Mouse (Mus musculus) embryonic facial prominence, embryonic 14.5 days (tissue): ENCODE results near the gene Slc9a2. TPM values are rescaled to one million over a fixed set of nuclear protein-coding genes. Genes with fewer than 3 reads are reported as not detected.

Experiments
- ATAC-seq: fragments of 200-750 bp; cut with Nextera tagmentation; 2 replicates; pipeline ENCODE4 v1.8.0; 2017; ENCODE audit warnings: low read depth, moderate number of reproducible peaks, moderate TSS enrichment
- DNase-seq: peaks from one replicate; pipeline ENCODE4 v3.0.0-alpha.2; 2015; ENCODE audit warnings: low spot score
- H3K27ac ChIP-seq: fragments of 300-500 bp; sonication (generic); replicated peaks from 2 replicates; pipeline ENCODE4 v1.5.1; 2014; ENCODE audit warnings: low read depth, mild to moderate bottlenecking, low read length, moderate library complexity
- H3K27me3 ChIP-seq: fragments of 300-500 bp; sonication (generic); replicated peaks from 2 replicates; pipeline ENCODE4 v1.6.1; 2014; ENCODE audit warnings: low read length; ENCODE audit not compliant: control insufficient read depth, insufficient read depth
- H3K36me3 ChIP-seq: fragments of 300-500 bp; sonication (generic); 2 replicates; pipeline ENCODE4 v1.6.1; 2014; ENCODE audit warnings: low read length, mixed read lengths; ENCODE audit not compliant: control insufficient read depth, insufficient read depth
- H3K4me1 ChIP-seq: fragments of 300-500 bp; sonication (generic); 2 replicates; pipeline ENCODE4 v1.6.1; 2014; ENCODE audit warnings: antibody characterized with exemption, low read length; ENCODE audit not compliant: control insufficient read depth, insufficient read depth
- H3K4me2 ChIP-seq: fragments of 300-500 bp; sonication (generic); 2 replicates; pipeline ENCODE4 v1.6.1; 2014; ENCODE audit warnings: low read depth, mild to moderate bottlenecking, low read length, moderate library complexity, mixed read lengths
- H3K4me3 ChIP-seq: fragments of 300-500 bp; sonication (generic); 2 replicates; pipeline ENCODE4 v1.5.1; 2014; ENCODE audit warnings: low read depth, mild to moderate bottlenecking, low read length
- H3K9ac ChIP-seq: fragments of 300-500 bp; sonication (generic); 2 replicates; pipeline ENCODE4 v1.6.1; 2014; ENCODE audit warnings: low read depth, mild to moderate bottlenecking, low read length, moderate library complexity, mixed read lengths
- H3K9me3 ChIP-seq: fragments of 300-500 bp; sonication (generic); 2 replicates; pipeline ENCODE4 v1.6.1; 2016; ENCODE audit warnings: low read length; ENCODE audit not compliant: control insufficient read depth
- WGBS: fragments of 180-500 bp; shearing (Covaris S2); extraction: QIAGEN DNeasy Blood & Tissue Kit; methylation state at CpG from one replicate; pipeline ENCODE4 v1.1.7; 2014; 5-methylcytosine and 5-hydroxymethylcytosine counted together
- polyA plus RNA-seq: library from polyadenylated mRNA; unstranded; fragments of >200 nt; fragmentation: Nextera tagmentation; extraction: Ambion mirVana; gene quantifications from 2 replicates; pipeline ENCODE4 v1.2.1, GENCODE M21; 2014

Gene Slc9a2
- polyA plus RNA-seq, 1 experiment from 2014 or later, result 2.3 TPM

GRCm38 (mm10) chr1:40802759-40803158 lies 122.4 kb downstream of the Slc9a2 start:
- Histone ChIP-seq H3K9ac (no peak overlapping the region), H3K9me3 (no peaks in the 10 kb centered on the region), H3K27me3 (no peaks in the 10 kb centered on the region), H3K36me3 (no peaks in the 10 kb centered on the region), H3K4me2 (no peak overlapping the region), H3K4me1 (no peaks in the 10 kb centered on the region), H3K27ac (no peak overlapping the region), H3K4me3 (no peak overlapping the region)
- peak; percentile 60 for DNase-seq
- ATAC-seq, result no peak
- 24% methylated on average over 3 of the region's 3 CpGs for WGBS

- ATAC-seq (no peak), DNase-seq (no peak)
- 83% methylated on average over 12 of the region's 12 CpGs for WGBS
- Histone ChIP-seq H3K9ac (no peak overlapping the region), H3K27me3 (no peaks in the 10 kb centered on the region), H3K27ac (no peak overlapping the region), H3K4me2 (no peak overlapping the region), H3K36me3 (no peaks in the 10 kb centered on the region), H3K9me3 (no peaks in the 10 kb centered on the region), H3K4me1 (no peaks in the 10 kb centered on the region), H3K4me3 (no peak overlapping the region)
These were observed 123.7 kb downstream of the Slc9a2 start for GRCm38 (mm10) chr1:40804118-40804517.

GRCm38 (mm10) chr1:40805351-40805750 lies 125.0 kb downstream of the Slc9a2 start, which contains the start of gene Tmem182:
TSS of gene Tmem182 (plus strand) at chr1:40805601.
- H3K27ac ChIP-seq, result no peak within 1 kb of the TSS
- WGBS, result 66% methylated on average over 9 of the region's 9 CpGs
- no peaks in the 10 kb centered on the region for H3K9me3 ChIP-seq
- H3K4me3 ChIP-seq, result no peak within 1 kb of the TSS
- ATAC-seq, result no peak
- H3K36me3 ChIP-seq, result no peaks in the 10 kb centered on the region
- no peak within 1 kb of the TSS for H3K4me2 ChIP-seq
- no peaks in the 10 kb centered on the region for H3K4me1 ChIP-seq
- DNase-seq, result peak; percentile 28
- H3K9ac ChIP-seq, result no peak within 1 kb of the TSS
- no peaks in the 10 kb centered on the region for H3K27me3 ChIP-seq

DNA sequence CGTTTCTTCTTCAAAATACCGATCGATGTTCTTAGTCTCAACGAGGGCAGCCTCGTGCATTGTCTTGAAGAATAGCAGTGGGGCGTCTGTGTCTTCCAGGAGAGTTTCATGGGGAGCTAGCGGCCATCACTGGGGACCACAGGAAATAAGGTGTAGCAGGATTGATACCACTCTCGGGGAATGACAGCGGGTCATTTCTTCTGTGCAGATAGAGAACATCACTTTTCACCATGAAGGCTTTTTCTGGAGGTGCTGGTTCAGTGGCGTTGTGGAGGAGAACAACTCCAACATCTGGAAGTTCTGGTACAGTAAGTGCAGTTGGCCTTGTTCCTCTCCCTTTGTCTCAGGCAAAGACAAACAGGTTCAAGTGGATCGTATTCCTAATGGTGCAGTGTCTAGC lies 125.5 kb downstream of the Slc9a2 start:
- H3K27ac ChIP-seq, result no peak overlapping the region
- H3K4me2 ChIP-seq, result no peak overlapping the region
- DNase-seq (no peak), ATAC-seq (no peak)
- H3K4me1 ChIP-seq, result no peaks in the 10 kb centered on the region
- no peaks in the 10 kb centered on the region for H3K27me3 ChIP-seq
- H3K4me3 ChIP-seq, result no peak overlapping the region
- H3K36me3 ChIP-seq, result no peaks in the 10 kb centered on the region
- no peaks in the 10 kb centered on the region for H3K9me3 ChIP-seq
- WGBS, result 88% methylated on average over 11 of the region's 11 CpGs
- H3K9ac ChIP-seq, result no peak overlapping the region

GRCm38 (mm10) chr1:40808643-40809042 lies 128.3 kb downstream of the Slc9a2 start:
- 80% methylated on average over 3 of the region's 3 CpGs for WGBS
- Histone ChIP-seq H3K4me1 (no peaks in the 10 kb centered on the region), H3K4me3 (no peak overlapping the region), H3K27ac (no peak overlapping the region), H3K27me3 (no peaks in the 10 kb centered on the region), H3K36me3 (no peaks in the 10 kb centered on the region), H3K4me2 (no peak overlapping the region), H3K9me3 (no peaks in the 10 kb centered on the region), H3K9ac (no peak overlapping the region)
- no peak for ATAC-seq
- DNase-seq, result no peak

DNA sequence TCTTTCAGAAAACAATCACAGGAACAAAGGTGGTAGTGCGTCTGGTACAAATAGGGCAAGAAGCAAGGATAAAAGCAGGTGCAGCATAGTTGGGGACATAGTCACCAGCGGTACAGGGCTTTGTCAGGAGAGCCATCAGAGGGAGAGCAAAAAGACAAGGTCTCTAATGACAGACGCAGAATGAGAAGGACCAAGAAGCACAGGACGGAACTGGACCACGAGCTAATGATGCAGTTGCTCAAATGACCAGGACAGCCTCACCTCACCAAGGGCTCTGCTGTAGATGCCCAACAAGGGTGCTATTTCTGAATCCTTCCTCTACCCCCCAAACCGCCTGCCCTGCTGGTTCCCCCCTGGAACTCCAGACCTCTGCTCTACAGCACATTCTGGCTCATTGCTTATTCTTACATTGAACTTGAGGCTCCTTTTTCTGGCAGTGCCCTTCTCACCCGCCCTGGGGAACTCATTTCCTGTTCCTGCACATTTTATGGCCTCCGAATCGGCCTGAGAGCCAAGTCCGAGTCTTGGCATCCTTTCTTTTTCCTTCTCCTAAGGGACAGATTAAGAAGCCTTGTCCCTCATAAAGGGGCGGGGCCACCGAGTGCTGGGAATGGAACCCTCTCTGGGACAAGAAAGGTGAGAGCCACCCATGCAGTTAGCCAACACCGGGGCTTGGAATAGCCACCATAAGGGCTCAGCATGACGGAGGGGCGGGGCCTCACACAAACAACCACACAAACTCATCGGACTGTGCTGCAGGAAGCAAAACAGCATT lies 134.9 kb downstream of the Slc9a2 start:
- Histone ChIP-seq H3K4me2 (no peak overlapping the region), H3K36me3 (no peaks in the 10 kb centered on the region), H3K9me3 (no peaks in the 10 kb centered on the region), H3K4me3 (no peak overlapping the region), H3K27ac (no peak overlapping the region), H3K9ac (no peak overlapping the region), H3K4me1 (no peaks in the 10 kb centered on the region), H3K27me3 (no peaks in the 10 kb centered on the region)
- ATAC-seq (no peak), DNase-seq (peak; percentile 4)
- WGBS, result 62% methylated on average over 16 of the region's 16 CpGs

Other genes with a start within 250 kb of the Slc9a2 start
- gene Il18r1, start 215.0 kb upstream of the Slc9a2 start, polyA plus RNA-seq, result 0.31 and 0.39 TPM in 2 replicates
- gene Il18rap, start 165.2 kb upstream of the Slc9a2 start, polyA plus RNA-seq, result 0.25 and 0.28 TPM in 2 replicates
- 0.17 and 0.18 TPM in 2 replicates for gene Slc9a4, start 100.5 kb upstream of the Slc9a2 start, polyA plus RNA-seq
- gene Mfsd9, start 110.1 kb downstream of the Slc9a2 start, polyA plus RNA-seq, result 4.4 and 4.6 TPM in 2 replicates
- 10.8 and 17.2 TPM in 2 replicates for gene Tmem182, start 125.0 kb downstream of the Slc9a2 start, polyA plus RNA-seq